Mouse (Mus musculus) cerebellum, adult 2 months (tissue): Measurements from ENCODE around the gene Adamtsl1.

Source experiments
- CTCF ChIP-seq: fragments of 200-500 bp; IDR thresholded peaks from 2 replicates; pipeline ENCODE4 v1.5.1; 2011; ENCODE audit warnings: low read depth, mild to moderate bottlenecking, control low read depth, low read length, moderate library complexity, borderline replicate concordance; ENCODE audit not compliant: insufficient read depth
- POLR2A ChIP-seq: fragments of 200-500 bp; IDR thresholded peaks from 2 replicates; pipeline ENCODE4 v1.6.1; 2011; ENCODE audit warnings: low read length, control low read depth, borderline replicate concordance; ENCODE audit not compliant: insufficient read depth

DNA sequence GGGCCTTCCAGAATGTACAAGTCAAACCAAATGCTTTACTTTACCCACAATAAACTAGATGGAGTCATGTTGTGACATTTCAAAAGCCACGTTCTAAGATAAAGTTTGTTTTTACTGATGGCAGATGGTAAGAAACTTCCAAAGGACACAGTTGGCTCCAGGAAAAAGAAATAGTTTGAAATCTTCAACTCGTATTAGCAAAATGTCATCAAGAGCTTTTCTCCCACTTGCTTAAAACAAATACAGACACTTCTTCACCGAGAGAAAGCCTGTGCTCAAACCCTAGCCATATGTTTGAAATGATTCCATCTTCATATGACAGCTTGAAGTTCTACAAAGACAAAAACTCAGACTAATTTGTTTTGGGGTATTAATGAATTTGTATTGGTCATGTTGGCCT, 211.0 kb downstream of the Adamtsl1 start:
- TF ChIP-seq CTCF (no peak), POLR2A (no peak)
